Mouse (Mus musculus): Measurements from ENCODE around the gene Gys1.

GRCm38 (mm10) chr7:45396787-45397186 lies 37.9 kb upstream of the Gys1 start:
- TF ChIP-seq GATA1 (IDR thresholded peaks at IDR 0.05; ENCODE audit: borderline replicate concordance, low read length) (no peak), FLI1 (IDR thresholded peaks at IDR 0.05; ENCODE audit: low read length) (no peak)

All from megakaryocyte, embryonic 14.5 days (primary cell).